Mouse (Mus musculus): Measurements from ENCODE around the gene Cd300c2. TPM values are rescaled to one million over a fixed set of nuclear protein-coding genes. Genes with fewer than 3 reads are reported as not detected.
"Not testable (repeated sequence)": the region's sequence is repeated elsewhere in the genome, so short reads cannot be mapped to it uniquely, and the experiment has no call there.

Cd300c2 gene
- under 1 TPM in 1 of 2 experiments, not detected in 1; 0.54 TPM for polyA plus RNA-seq (2017; shearing (Covaris generic))

- no peak for ATAC-seq
Measured at GRCm38 (mm10) chr11:115001474-115002040, at the start of gene Cd300c2. Gene Cd300c2, minus strand, starts transcription at chr11:115001880.

GRCm38 (mm10) chr11:115049282-115049895 lies 47.7 kb upstream of the Cd300c2 start:
- ATAC-seq: no peak

- ATAC-seq: no peak
Measured at GRCm38 (mm10) chr11:115048259-115048658, 46.6 kb upstream of the Cd300c2 start, which contains the start of gene Cd300ld3. Gene Cd300ld3, minus strand, starts transcription at chr11:115048409.

- ATAC-seq: not testable (repeated sequence)
Measured at GRCm38 (mm10) chr11:115037669-115038068, 36.0 kb upstream of the Cd300c2 start, which contains the start of gene Cd300ld5. Gene Cd300ld5, minus strand, starts transcription at chr11:115037769.

GRCm38 (mm10) chr11:115026912-115027311 lies 25.2 kb upstream of the Cd300c2 start, which contains the start of gene Cd300ld4:
Gene Cd300ld4, minus strand, starts transcription at chr11:115027012.
- ATAC-seq: not testable (repeated sequence)

GRCm38 (mm10) chr11:115016093-115016492 lies 14.4 kb upstream of the Cd300c2 start, which contains the start of gene Cd300ld2:
Gene Cd300ld2, minus strand, starts transcription at chr11:115016193.
- ATAC-seq: not testable (repeated sequence)

GRCm38 (mm10) chr11:115004070-115004469 lies 2.4 kb upstream of the Cd300c2 start:
- ATAC-seq: no peak

GRCm38 (mm10) chr11:114989793-114990192 lies 11.9 kb downstream of the Cd300c2 start, which contains the start of gene Cd300ld:
Gene Cd300ld, minus strand, starts transcription at chr11:114989922.
- ATAC-seq: no peak

GRCm38 (mm10) chr11:114981866-114982265 lies 19.8 kb downstream of the Cd300c2 start:
- ATAC-seq: no peak

- no peak for ATAC-seq
Measured at GRCm38 (mm10) chr11:114972726-114973125, 29.0 kb downstream of the Cd300c2 start.

- ATAC-seq: no peak
Measured at GRCm38 (mm10) chr11:114968752-114969207, 32.9 kb downstream of the Cd300c2 start, which contains the start of gene Cd300c. Gene Cd300c, minus strand, starts transcription at chr11:114969157.

- no peak for ATAC-seq
Measured at GRCm38 (mm10) chr11:114965182-114965828, 36.4 kb downstream of the Cd300c2 start.

- ATAC-seq: no peak
Measured at GRCm38 (mm10) chr11:114960369-114960768, 41.3 kb downstream of the Cd300c2 start.

Other genes starting within 250 kb of the Cd300c2 start
- not detected for gene Kif19a, start 236.5 kb downstream of the Cd300c2 start, polyA plus RNA-seq (2017; shearing (Covaris generic))
- not detected for gene Btbd17, start 205.9 kb downstream of the Cd300c2 start, polyA plus RNA-seq (2017; shearing (Covaris generic))
- not detected for gene Gpr142, start 203.0 kb downstream of the Cd300c2 start, polyA plus RNA-seq (2017; shearing (Covaris generic))
- not detected for gene Gprc5c, start 150.7 kb downstream of the Cd300c2 start, polyA plus RNA-seq (2017; shearing (Covaris generic))
- gene Cd300a, start 111.8 kb downstream of the Cd300c2 start, polyA plus RNA-seq (2017; shearing (Covaris generic)): under 1 TPM; 0.11 to 0.37 TPM
- gene Cd300lb, start 67.5 kb downstream of the Cd300c2 start, polyA plus RNA-seq (2017; shearing (Covaris generic)): under 1 TPM in 1 of 2 experiments, not detected in 1; 0.34 TPM
- gene Cd300c, start 32.7 kb downstream of the Cd300c2 start, polyA plus RNA-seq (2017; shearing (Covaris generic)): not detected
- gene Cd300ld, start 12.0 kb downstream of the Cd300c2 start, polyA plus RNA-seq (2017; shearing (Covaris generic)): not detected
- not detected for gene Cd300ld2, start 14.3 kb upstream of the Cd300c2 start, polyA plus RNA-seq (2017; shearing (Covaris generic))
- not detected for gene Cd300ld4, start 25.1 kb upstream of the Cd300c2 start, polyA plus RNA-seq (2017; shearing (Covaris generic))
- not detected for gene Cd300ld5, start 35.9 kb upstream of the Cd300c2 start, polyA plus RNA-seq (2017; shearing (Covaris generic))
- gene Cd300ld3, start 46.5 kb upstream of the Cd300c2 start, polyA plus RNA-seq (2017; shearing (Covaris generic)): not detected
- gene Cd300e, start 60.3 kb upstream of the Cd300c2 start, polyA plus RNA-seq (2017; shearing (Covaris generic)): under 1 TPM in 1 of 2 experiments, not detected in 1; 0.29 TPM
- 100 to 1,000 TPM; 156 to 274 TPM for gene Rab37, start 89.6 kb upstream of the Cd300c2 start, polyA plus RNA-seq (2017; shearing (Covaris generic))
- gene Cd300lf, start 132.1 kb upstream of the Cd300c2 start, polyA plus RNA-seq (2017; shearing (Covaris generic)): 1 to 10 TPM in 1 of 2 experiments, under 1 TPM in 1; 0.51 to 1.0 TPM
- 100 to 1,000 TPM; 162 to 222 TPM for gene Slc9a3r1, start 161.5 kb upstream of the Cd300c2 start, polyA plus RNA-seq (2017; shearing (Covaris generic))
- 10 to 100 TPM in 1 of 2 experiments, 1 to 10 TPM in 1; 8.1 to 14.2 TPM for gene Tmem104, start 185.6 kb upstream of the Cd300c2 start, polyA plus RNA-seq (2017; shearing (Covaris generic))
- gene Nat9, start 186.0 kb upstream of the Cd300c2 start, polyA plus RNA-seq (2017; shearing (Covaris generic)): 10 to 100 TPM; 12.1 to 18.1 TPM